Mouse (Mus musculus) heart, embryonic 16.5 days (tissue): ENCODE results near the gene Crocc2. TPM values are rescaled to one million over a fixed set of nuclear protein-coding genes. Genes with fewer than 3 reads are reported as not detected.

Source experiments
- ATAC-seq: fragments of 200-750 bp; cut with Nextera tagmentation; replicated peaks from 2 replicates; pipeline ENCODE4 v1.8.0; 2017; ENCODE audit warnings: moderate number of reproducible peaks; ENCODE audit not compliant: insufficient read depth, low FRiP score; ENCODE audit errors: extremely low read depth
- H3K27ac ChIP-seq: fragments of 300-500 bp; sonication (generic); 2 replicates; pipeline ENCODE4 v1.5.1; 2014; ENCODE audit warnings: mild to moderate bottlenecking, low read length, control low read depth, moderate library complexity
- H3K27me3 ChIP-seq: fragments of 300-500 bp; sonication (generic); 2 replicates; pipeline ENCODE4 v1.6.1; 2014; ENCODE audit warnings: low read length, mixed read lengths; ENCODE audit not compliant: control insufficient read depth, insufficient read depth
- H3K36me3 ChIP-seq: fragments of 300-500 bp; sonication (generic); 2 replicates; pipeline ENCODE4 v1.6.1; 2014; ENCODE audit not compliant: control insufficient read depth, insufficient read depth
- H3K4me1 ChIP-seq: fragments of 300-500 bp; sonication (generic); 2 replicates; pipeline ENCODE4 v1.6.1; 2014; ENCODE audit warnings: low read length, mixed read lengths; ENCODE audit not compliant: control insufficient read depth, insufficient read depth
- H3K4me2 ChIP-seq: fragments of 300-500 bp; sonication (generic); 2 replicates; pipeline ENCODE4 v1.6.1; 2014; ENCODE audit warnings: low read depth, mild to moderate bottlenecking, control low read depth, low read length
- H3K4me3 ChIP-seq: fragments of 300-500 bp; sonication (generic); 2 replicates; pipeline ENCODE4 v1.5.1; 2014; ENCODE audit warnings: mild to moderate bottlenecking, control low read depth, low read length
- H3K9ac ChIP-seq: fragments of 300-500 bp; sonication (generic); 2 replicates; pipeline ENCODE4 v1.6.1; 2014; ENCODE audit warnings: low read length, control low read depth
- H3K9me3 ChIP-seq: fragments of 300-500 bp; sonication (generic); replicated peaks from 2 replicates; pipeline ENCODE4 v1.6.1; 2016; ENCODE audit warnings: low read length; ENCODE audit not compliant: control insufficient read depth
- WGBS: fragments of 180-500 bp; shearing (Covaris S2); extraction: QIAGEN DNeasy Blood & Tissue Kit; methylation state at CpG from one replicate; pipeline ENCODE4 v1.1.7; 2014; 5-methylcytosine and 5-hydroxymethylcytosine counted together
- polyA plus RNA-seq: library from polyadenylated mRNA; unstranded; fragments of >200 nt; fragmentation: Nextera tagmentation; extraction: Ambion mirVana; gene quantifications from 2 replicates; pipeline ENCODE4 v1.2.1, GENCODE M21; 2015

Gene Crocc2
- polyA plus RNA-seq, 1 experiment from 2014 or later, result 0.38 TPM

- H3K36me3 ChIP-seq, result no peaks in the 10 kb centered on the region
- no peaks in the 10 kb centered on the region for H3K4me1 ChIP-seq
- no peaks in the 10 kb centered on the region for H3K9me3 ChIP-seq
- no peak within 1 kb of the TSS for H3K27ac ChIP-seq
- peaks cover 3% of the 10 kb centered on the region for H3K27me3 ChIP-seq
- H3K9ac ChIP-seq, result no peak within 1 kb of the TSS
- no peak within 1 kb of the TSS for H3K4me3 ChIP-seq
- ATAC-seq, result no peak
- WGBS, result 82% methylated on average over 12 of the region's 12 CpGs
- H3K4me2 ChIP-seq, result no peak within 1 kb of the TSS
Observed at GRCm38 (mm10) chr1:93135036-93135526, 33.4 kb upstream of the Crocc2 start, which contains the start of gene Agxt. Agxt (plus strand) TSS chr1:93135240.

GRCm38 (mm10) chr1:93138534-93138933, 30.0 kb upstream of the Crocc2 start:
- WGBS, result 57% methylated on average over 6 of the region's 6 CpGs
- no peak for ATAC-seq

GRCm38 (mm10) chr1:93139713-93140112, 28.8 kb upstream of the Crocc2 start:
- ATAC-seq, result no peak
- WGBS, result 54% methylated on average over 7 of the region's 7 CpGs
- H3K36me3 ChIP-seq, result no peaks in the 10 kb centered on the region

More at GRCm38 (mm10) chr1:93138534-93138933, 30.0 kb upstream of the Crocc2 start:
- Histone ChIP-seq H3K9ac (no peak overlapping the region), H3K4me3 (no peak overlapping the region), H3K4me2 (no peak overlapping the region), H3K27ac (no peak overlapping the region), H3K36me3 (no peaks in the 10 kb centered on the region), H3K9me3 (no peaks in the 10 kb centered on the region), H3K27me3 (peaks cover 12% of the 10 kb centered on the region), H3K4me1 (no peaks in the 10 kb centered on the region)

GRCm38 (mm10) chr1:93142871-93143270, 25.7 kb upstream of the Crocc2 start:
- Histone ChIP-seq H3K4me1 (peaks cover 10% of the 10 kb centered on the region), H3K9me3 (no peaks in the 10 kb centered on the region), H3K27ac (no peak overlapping the region), H3K27me3 (peaks cover 17% of the 10 kb centered on the region), H3K36me3 (no peaks in the 10 kb centered on the region), H3K4me3 (no peak overlapping the region), H3K9ac (no peak overlapping the region), H3K4me2 (no peak overlapping the region)
- WGBS, result 68% methylated on average over 1 of the region's 1 CpGs
- ATAC-seq, result no peak

More at GRCm38 (mm10) chr1:93139713-93140112, 28.8 kb upstream of the Crocc2 start:
- no peak overlapping the region for H3K4me3 ChIP-seq
- peaks cover 8% of the 10 kb centered on the region for H3K4me1 ChIP-seq
- H3K9ac ChIP-seq, result no peak overlapping the region
- H3K27me3 ChIP-seq, result peaks cover 12% of the 10 kb centered on the region; the same call in 1 of the 2 replicates
- H3K27ac ChIP-seq, result no peak overlapping the region
- no peaks in the 10 kb centered on the region for H3K9me3 ChIP-seq
- no peak overlapping the region for H3K4me2 ChIP-seq

DNA sequence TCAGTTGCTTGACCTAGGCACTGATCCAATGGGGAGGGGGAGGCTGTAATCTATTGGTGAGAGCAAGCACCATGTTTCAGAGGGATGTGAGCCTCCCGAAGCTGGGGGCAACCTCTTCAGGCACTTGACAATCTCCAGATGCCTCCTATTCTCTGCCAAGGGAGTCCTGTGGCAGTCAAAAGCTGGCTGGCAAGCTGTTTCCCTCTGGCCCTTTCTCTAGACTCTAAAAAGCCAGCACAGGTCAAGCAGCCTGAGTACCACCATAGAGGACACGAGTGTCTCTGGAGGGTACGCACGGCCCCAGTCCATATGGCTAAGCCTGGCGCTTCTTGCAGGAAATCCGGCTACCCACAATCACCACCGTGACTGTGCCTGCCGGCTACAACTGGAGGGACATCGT, 24.3 kb upstream of the Crocc2 start:
- Histone ChIP-seq H3K9ac (no peak overlapping the region), H3K36me3 (no peaks in the 10 kb centered on the region), H3K9me3 (no peaks in the 10 kb centered on the region), H3K4me3 (no peak overlapping the region), H3K27me3 (peaks cover 22% of the 10 kb centered on the region), H3K27ac (no peak overlapping the region), H3K4me2 (no peak overlapping the region), H3K4me1 (peaks cover 10% of the 10 kb centered on the region)
- 53% methylated on average over 9 of the region's 9 CpGs for WGBS
- peak; percentile 66; the same call in 1 of the 2 replicates for ATAC-seq

DNA sequence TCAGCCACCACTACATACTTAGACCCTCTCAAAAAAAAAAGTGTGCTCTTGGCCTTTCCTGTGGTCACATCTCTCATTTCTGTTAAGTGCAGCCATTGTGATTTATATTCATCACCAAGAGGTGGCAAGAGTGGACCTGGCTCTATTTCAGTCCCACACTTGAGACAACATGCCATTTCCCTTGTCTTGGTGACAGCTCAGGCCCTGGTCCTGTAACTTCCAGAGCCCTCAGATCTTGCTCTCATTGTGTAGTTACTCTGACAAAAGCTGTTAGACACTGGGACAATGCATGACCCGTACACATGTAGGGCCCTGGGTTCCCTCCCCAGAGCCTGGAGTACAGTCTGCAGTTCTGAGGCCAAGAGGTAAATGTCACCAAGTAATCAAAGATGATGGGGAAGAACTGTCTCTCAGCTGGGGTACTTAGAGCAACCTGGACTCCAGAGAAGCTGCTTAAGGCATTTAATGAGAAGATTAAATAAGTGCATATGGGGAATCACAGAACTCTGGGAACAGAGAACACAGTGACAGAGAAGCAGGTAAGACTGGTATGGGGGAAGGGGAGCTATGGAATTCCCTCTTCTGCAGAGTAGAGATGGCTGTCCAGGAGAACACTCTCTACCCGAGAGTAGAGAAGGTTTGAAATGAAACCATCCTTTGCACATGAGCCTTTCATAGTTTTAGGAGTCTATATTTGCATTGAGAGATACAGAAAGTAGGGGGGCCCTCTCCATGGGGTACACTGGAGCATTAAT, 17.4 kb upstream of the Crocc2 start:
- no peak overlapping the region for H3K27ac ChIP-seq
- H3K9me3 ChIP-seq, result no peaks in the 10 kb centered on the region
- H3K4me2 ChIP-seq, result no peak overlapping the region
- 43% methylated on average over 2 of the region's 2 CpGs for WGBS
- peaks cover 19% of the 10 kb centered on the region for H3K27me3 ChIP-seq
- ATAC-seq, result peak; percentile 76
- H3K4me1 ChIP-seq, result no peaks in the 10 kb centered on the region; the same call in 1 of the 2 replicates
- no peak overlapping the region for H3K4me3 ChIP-seq
- H3K36me3 ChIP-seq, result no peaks in the 10 kb centered on the region
- no peak overlapping the region for H3K9ac ChIP-seq

GRCm38 (mm10) chr1:93157566-93157965, 11.0 kb upstream of the Crocc2 start:
- no peak overlapping the region for H3K4me3 ChIP-seq
- no peak overlapping the region for H3K9ac ChIP-seq
- WGBS, result 52% methylated on average over 4 of the region's 4 CpGs
- ATAC-seq, result no peak
- H3K4me2 ChIP-seq, result no peak overlapping the region
- no peaks in the 10 kb centered on the region for H3K4me1 ChIP-seq
- H3K27ac ChIP-seq, result no peak overlapping the region
- no peaks in the 10 kb centered on the region for H3K9me3 ChIP-seq
- no peaks in the 10 kb centered on the region for H3K36me3 ChIP-seq
- peaks cover 16% of the 10 kb centered on the region; the same call in 1 of the 2 replicates for H3K27me3 ChIP-seq

GRCm38 (mm10) chr1:93158916-93159315, 9.6 kb upstream of the Crocc2 start:
- WGBS, result 79% methylated on average over 8 of the region's 8 CpGs
- no peak overlapping the region for H3K9ac ChIP-seq
- H3K4me1 ChIP-seq, result no peaks in the 10 kb centered on the region
- H3K36me3 ChIP-seq, result no peaks in the 10 kb centered on the region
- H3K27ac ChIP-seq, result no peak overlapping the region
- no peak overlapping the region for H3K4me3 ChIP-seq
- peaks cover 14% of the 10 kb centered on the region; the same call in 1 of the 2 replicates for H3K27me3 ChIP-seq
- H3K9me3 ChIP-seq, result no peaks in the 10 kb centered on the region
- no peak for ATAC-seq
- H3K4me2 ChIP-seq, result no peak overlapping the region
